Mouse (Mus musculus): ENCODE measurements around the gene Stra6.

DNA sequence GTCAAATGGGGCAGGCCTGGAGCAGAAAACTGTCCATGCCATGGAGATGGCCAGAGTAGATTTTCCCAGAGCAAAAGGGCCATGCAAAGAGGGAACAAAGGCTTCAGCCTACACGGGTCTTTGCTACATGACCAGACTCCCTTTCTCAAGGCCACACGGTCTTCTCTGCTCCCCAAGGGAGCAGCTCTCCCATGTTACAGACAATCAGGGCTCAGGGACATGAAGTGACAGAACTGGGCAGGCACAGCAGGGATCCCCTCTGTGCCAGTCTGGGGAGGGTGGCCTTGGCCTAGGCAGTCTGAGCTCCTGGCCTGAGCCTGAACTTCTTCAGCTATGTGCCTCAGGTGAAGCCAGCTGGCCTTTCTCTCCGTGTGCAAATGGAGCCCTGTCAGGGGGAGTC, 10.0 kb upstream of the Stra6 start:
- no peak for TF ChIP-seq CTCF (IDR thresholded peaks at IDR 0.05; ENCODE audit: low read depth, low read length)
- no peak for TF ChIP-seq POLR2A (IDR thresholded peaks at IDR 0.05; ENCODE audit: extremely low read depth, insufficient read depth, low read length)

Data from liver, adult 2 months (tissue).